Mouse (Mus musculus): ENCODE measurements at regions not wholly inside any gene's neighbourhood (a gene's known extent, or its start where the extent isn't known, plus 50 kb on each side); places are given as distances from the start of the nearest gene placed in this dataset.

DNA sequence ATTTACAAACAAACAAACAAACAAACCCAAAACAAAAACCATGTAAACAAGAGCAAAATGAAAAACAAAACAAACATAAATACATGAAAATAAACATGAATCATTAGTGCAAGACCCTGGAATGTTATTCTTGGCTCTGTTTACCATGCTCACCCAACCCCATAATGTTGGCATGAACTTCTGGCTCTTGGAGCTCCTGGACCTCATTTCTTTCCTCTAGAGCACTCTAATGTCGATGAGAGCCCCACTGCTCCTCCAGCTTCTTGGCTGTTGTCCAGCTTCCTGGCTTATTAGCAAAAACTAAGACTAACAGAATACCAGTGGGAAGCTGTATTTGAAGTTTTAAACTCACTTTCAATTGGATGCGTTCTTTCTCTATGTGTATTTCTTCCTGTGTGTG, 81.3 kb upstream of the Gm21830 start:
- peak in 1 of 2 experiments; percentile 1 for DNase-seq (ENCODE audit: low spot score in 2 of 2)

DNA sequence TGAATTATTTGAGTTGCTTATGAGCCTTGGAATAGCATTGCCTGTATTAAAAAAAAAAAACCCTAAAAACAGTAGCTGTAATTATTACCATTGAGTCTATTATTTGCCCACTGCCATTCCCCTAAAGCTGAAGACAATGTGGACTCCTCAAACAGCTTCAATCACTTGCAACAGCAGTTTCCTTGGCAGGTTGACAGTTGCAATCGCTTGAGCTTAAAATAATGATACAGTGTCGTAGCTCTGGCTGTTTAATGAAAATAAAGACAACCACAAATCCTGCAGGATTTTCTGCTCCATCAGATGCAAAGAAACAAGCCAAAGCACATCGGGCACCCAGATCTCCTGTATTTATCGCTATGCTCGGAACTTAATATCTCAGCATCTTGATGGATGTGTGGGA, 68.8 kb upstream of the Gm21830 start:
- no peak for DNase-seq (ENCODE audit: low spot score in 2 of 2)

Measured in right cerebral cortex, postnatal 36 days (tissue).